ENCODE assay signal across 9 mouse cellular contexts in the genomic region with DNA sequence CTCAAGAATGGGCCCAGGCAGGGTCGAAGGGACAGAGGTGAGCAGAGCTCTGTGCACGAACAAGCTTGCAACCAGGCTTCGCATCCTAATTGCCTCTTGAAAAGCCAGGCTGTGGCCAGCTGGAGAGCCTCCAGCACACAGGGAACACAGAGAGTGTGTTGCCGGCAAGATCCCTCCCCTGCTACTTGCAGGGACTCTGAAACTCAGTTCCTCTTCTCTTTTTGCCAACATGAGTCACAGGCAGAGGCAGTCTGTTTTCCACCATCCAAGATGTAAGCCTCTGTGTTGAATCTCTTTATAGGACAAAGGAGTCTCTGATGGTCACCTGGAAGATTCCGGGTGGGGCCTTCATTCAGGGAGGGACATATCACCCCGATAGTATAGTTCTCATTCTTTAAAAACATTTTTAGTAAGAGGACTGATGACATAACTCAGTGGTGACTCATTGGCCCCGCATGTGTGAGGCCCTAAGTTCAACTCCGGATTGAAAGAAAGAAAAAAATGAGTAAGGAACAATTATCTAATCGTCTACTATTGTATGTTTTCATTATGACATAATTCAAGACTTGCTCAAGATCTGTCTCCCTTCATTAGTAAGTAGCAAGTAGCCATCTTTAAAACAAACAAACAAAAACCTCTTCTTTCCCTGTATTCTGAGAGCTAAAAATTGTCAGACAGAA. TPM values are rescaled to one million over a fixed set of nuclear protein-coding genes. Genes with fewer than 3 reads are reported as not detected.
DNase-seq lines count a peak whose midpoint lies in the region; ATAC-seq lines count a peak whose summit lies in the region.
"Had no signal": no experiment of that assay in that cellular context is flagged by ENCODE, and none has a peak within 500 bp of the region (broad histone marks: within the 10 kb centered on the region; RNA-seq: fewer than 3 reads in every experiment).

No protein-coding gene starts in this region.

- no peaks in the 10 kb centered on the region for H3K36me3 ChIP-seq in heart, embryonic 13.5 days
- H3K36me3 ChIP-seq in neural tube, embryonic 12.5 days: no peaks in the 10 kb centered on the region

- H3K4me2 ChIP-seq in heart, embryonic 13.5 days: peak overlapping the region; percentile 24; the same call in 1 of the 2 replicates
- peak overlapping the region; percentile 31; the same call in 1 of the 2 replicates for H3K4me2 ChIP-seq in neural tube, embryonic 12.5 days (replicated peaks)

- H3K4me1 ChIP-seq in heart, embryonic 13.5 days: peaks cover 11% of the 10 kb centered on the region
- H3K4me1 ChIP-seq in neural tube, embryonic 12.5 days: peaks cover 10% of the 10 kb centered on the region

- H3K27me3 ChIP-seq in heart, embryonic 13.5 days (replicated peaks): peaks cover 3% of the 10 kb centered on the region; the same call in 1 of the 2 replicates
- H3K27me3 ChIP-seq in neural tube, embryonic 12.5 days (replicated peaks): no peaks in the 10 kb centered on the region

- no peak overlapping the region for H3K4me3 ChIP-seq in heart, embryonic 13.5 days
- H3K4me3 ChIP-seq in neural tube, embryonic 12.5 days: no peak overlapping the region

- 46% methylated on average over 9 of the region's 9 CpGs for WGBS in heart, embryonic 13.5 days
- 57% methylated on average over 9 of the region's 9 CpGs for WGBS in neural tube, embryonic 12.5 days

- no peaks in the 10 kb centered on the region for H3K9me3 ChIP-seq in heart, embryonic 13.5 days
- no peaks in the 10 kb centered on the region for H3K9me3 ChIP-seq in neural tube, embryonic 12.5 days

- H3K9ac ChIP-seq in heart, embryonic 13.5 days: no peak overlapping the region
- no peak overlapping the region for H3K9ac ChIP-seq in neural tube, embryonic 12.5 days

- intact Hi-C loops in left cerebral cortex, postnatal 10 days (cut with DNase I): no loop called here
- intact Hi-C loops in left cerebral cortex, postnatal 36 days (cut with DNase I): no loop called here

- peak; percentile 60 to 69 for DNase-seq in left cerebral cortex, postnatal 10 days (ENCODE audit: extremely low spot score in 1 of 2, low spot score in 2 of 2)
- DNase-seq in left cerebral cortex, adult 8-10 months (ENCODE audit: low spot score in 2 of 2): no peak
- peak; percentile 61 for DNase-seq in brain, embryonic 18.5 days (ENCODE audit: low read depth, low spot score)
- peak; percentile 25 to 34 for DNase-seq in left cerebral cortex, postnatal 36 days (ENCODE audit: low spot score in 2 of 2)
- no peak for DNase-seq in thymus, postnatal 25 days

- ATAC-seq in heart, embryonic 13.5 days (ENCODE audit: extremely low read depth, insufficient number of reproducible peaks, low FRiP score, low TSS enrichment): no peak
- peak; percentile 73 for ATAC-seq in neural tube, embryonic 12.5 days (ENCODE audit: low FRiP score, low read depth)
- no peak for ATAC-seq in CD4-positive, CD25-positive, alpha-beta regulatory T cell, adult 4 months

- H3K27ac ChIP-seq in heart, embryonic 13.5 days (replicated peaks): peak overlapping the region; percentile 28; the same call in 1 of the 2 replicates
- H3K27ac ChIP-seq in neural tube, embryonic 12.5 days: 0 out of 2 replicates have a peak overlapping the region, but pooled peaks have one; percentile 0
- H3K27ac ChIP-seq: kidney, postnatal 0 days had no signal

RNA-seq across cellular contexts. Expression of a gene that starts 46.3 kb away (rescaled TPM):
- total RNA-seq in left cerebral cortex, postnatal 10 days (2021): 1 to 10 TPM in 1 of 2 experiments, under 1 TPM in 1; 0.77 to 1.5 TPM
- total RNA-seq in left cerebral cortex, adult 8-10 months (2022): under 1 TPM; 0.30 to 0.74 (median 0.48) TPM
- 0.41 and 0.68 TPM in 2 replicates for polyA plus RNA-seq in heart, embryonic 13.5 days (2015; fragmentation: Nextera tagmentation; extraction: Ambion mirVana)
- total RNA-seq in left cerebral cortex, postnatal 36 days (2021): 1 to 10 TPM in 1 of 2 experiments, under 1 TPM in 1; 0.25 to 1.1 TPM
- 0.76 and 1.3 TPM in 2 replicates for polyA plus RNA-seq in neural tube, embryonic 12.5 days (2016; fragmentation: Nextera tagmentation; extraction: Ambion mirVana)
- 1 to 10 TPM; 1.0 to 2.7 TPM for polyA plus RNA-seq in CD4-positive, CD25-positive, alpha-beta regulatory T cell, adult 4 months (2017; shearing (Covaris generic))

Comparison
In these comparisons a context has a peak if more than half of its experiments do, and no peak if none do; other contexts are left out.
1. DNase-seq: peak in left cerebral cortex, postnatal 10 days (2 of 2), brain, embryonic 18.5 days (single experiment) and left cerebral cortex, postnatal 36 days (2 of 2); none in left cerebral cortex, adult 8-10 months (0 of 2) and thymus, postnatal 25 days (single experiment).